Mouse (Mus musculus) ES-E14 (cell line): ENCODE measurements around the gene Gm8882.
"Not testable (repeated sequence)": the region's sequence is repeated elsewhere in the genome, so short reads cannot be mapped to it uniquely, and the experiment has no call there.

ENCODE experiments used
- MAFK ChIP-seq: IDR thresholded peaks from 2 replicates; pipeline ENCODE4 v1.6.1; 2014; ENCODE audit warnings: mild to moderate bottlenecking, low read depth, low read length, inconsistent platforms; ENCODE audit not compliant: insufficient read depth
- ZC3H11A ChIP-seq: IDR thresholded peaks from 2 replicates; pipeline ENCODE4 v1.6.1; 2012; ENCODE audit warnings: low read depth, mild to moderate bottlenecking, inconsistent platforms, low read length, borderline replicate concordance

- TF ChIP-seq ZC3H11A, MAFK: not testable (repeated sequence)
Observed at GRCm38 (mm10) chr6:132314657-132315056, 49.3 kb downstream of the Gm8882 start, which contains the start of gene Prpmp5.
